Mouse (Mus musculus) neural tube, embryonic 10.5 days (tissue): Measurements from ENCODE around the gene Acvr1.

Experiments used
- DNase-seq: peaks from one replicate; pipeline ENCODE4 v3.0.0-alpha.2; 2017; ENCODE audit warnings: low spot score; ENCODE audit errors: extremely low spot score

The Acvr1 gene

GRCm38 (mm10) chr2:58567066-58567810 lies at the start of gene Acvr1, which contains the start of gene Upp2:
Acvr1 (minus strand) TSS chr2:58567157.
Upp2 (plus strand) TSS chr2:58567298.
- DNase-seq: peak; percentile 81

- no peak for DNase-seq
Observed at GRCm38 (mm10) chr2:58615766-58616165, 48.8 kb upstream of the Acvr1 start.

- no peak for DNase-seq
Observed at GRCm38 (mm10) chr2:58614851-58615250, 47.9 kb upstream of the Acvr1 start.

GRCm38 (mm10) chr2:58613720-58614119 lies 46.8 kb upstream of the Acvr1 start:
- DNase-seq: no peak

GRCm38 (mm10) chr2:58604791-58605190 lies 37.8 kb upstream of the Acvr1 start:
- no peak for DNase-seq

GRCm38 (mm10) chr2:58603379-58603778 lies 36.4 kb upstream of the Acvr1 start:
- DNase-seq: no peak

GRCm38 (mm10) chr2:58601382-58601781 lies 34.4 kb upstream of the Acvr1 start:
- no peak for DNase-seq

- no peak for DNase-seq
Observed at GRCm38 (mm10) chr2:58599639-58600038, 32.7 kb upstream of the Acvr1 start.

GRCm38 (mm10) chr2:58597556-58597955 lies 30.6 kb upstream of the Acvr1 start:
- no peak for DNase-seq

GRCm38 (mm10) chr2:58596774-58597342 lies 29.9 kb upstream of the Acvr1 start:
- DNase-seq: no peak

- no peak for DNase-seq
Observed at GRCm38 (mm10) chr2:58595350-58595749, 28.4 kb upstream of the Acvr1 start.

- DNase-seq: no peak
Observed at GRCm38 (mm10) chr2:58590055-58590454, 23.1 kb upstream of the Acvr1 start.

GRCm38 (mm10) chr2:58589637-58590036 lies 22.7 kb upstream of the Acvr1 start:
- no peak for DNase-seq

GRCm38 (mm10) chr2:58586311-58586710 lies 19.4 kb upstream of the Acvr1 start:
- no peak for DNase-seq

- no peak for DNase-seq
Observed at GRCm38 (mm10) chr2:58574167-58574566, 7.2 kb upstream of the Acvr1 start.

- DNase-seq: no peak
Observed at GRCm38 (mm10) chr2:58568841-58569645, 2.1 kb upstream of the Acvr1 start.

GRCm38 (mm10) chr2:58567866-58568719 lies 1.1 kb upstream of the Acvr1 start:
- DNase-seq: peak; percentile 21

GRCm38 (mm10) chr2:58566410-58567065 lies 419 bp downstream of the Acvr1 start:
- DNase-seq: peak; percentile 75

GRCm38 (mm10) chr2:58566049-58566409 lies 928 bp downstream of the Acvr1 start:
- no peak for DNase-seq

GRCm38 (mm10) chr2:58565267-58565666 lies 1.7 kb downstream of the Acvr1 start:
- DNase-seq: no peak

- no peak for DNase-seq
Observed at GRCm38 (mm10) chr2:58562137-58562536, 4.8 kb downstream of the Acvr1 start.
